Mouse (Mus musculus) kidney, adult 8-10 months (tissue): ENCODE results near the gene Cenpl.
"Not testable (repeated sequence)": the region's sequence is repeated elsewhere in the genome, so short reads cannot be mapped to it uniquely, and the experiment has no call there.

Experiments
- DNase-seq, 2 experiments: peaks; one replicate each; pipeline ENCODE4 v3.0.0; 2022

The Cenpl gene

DNA sequence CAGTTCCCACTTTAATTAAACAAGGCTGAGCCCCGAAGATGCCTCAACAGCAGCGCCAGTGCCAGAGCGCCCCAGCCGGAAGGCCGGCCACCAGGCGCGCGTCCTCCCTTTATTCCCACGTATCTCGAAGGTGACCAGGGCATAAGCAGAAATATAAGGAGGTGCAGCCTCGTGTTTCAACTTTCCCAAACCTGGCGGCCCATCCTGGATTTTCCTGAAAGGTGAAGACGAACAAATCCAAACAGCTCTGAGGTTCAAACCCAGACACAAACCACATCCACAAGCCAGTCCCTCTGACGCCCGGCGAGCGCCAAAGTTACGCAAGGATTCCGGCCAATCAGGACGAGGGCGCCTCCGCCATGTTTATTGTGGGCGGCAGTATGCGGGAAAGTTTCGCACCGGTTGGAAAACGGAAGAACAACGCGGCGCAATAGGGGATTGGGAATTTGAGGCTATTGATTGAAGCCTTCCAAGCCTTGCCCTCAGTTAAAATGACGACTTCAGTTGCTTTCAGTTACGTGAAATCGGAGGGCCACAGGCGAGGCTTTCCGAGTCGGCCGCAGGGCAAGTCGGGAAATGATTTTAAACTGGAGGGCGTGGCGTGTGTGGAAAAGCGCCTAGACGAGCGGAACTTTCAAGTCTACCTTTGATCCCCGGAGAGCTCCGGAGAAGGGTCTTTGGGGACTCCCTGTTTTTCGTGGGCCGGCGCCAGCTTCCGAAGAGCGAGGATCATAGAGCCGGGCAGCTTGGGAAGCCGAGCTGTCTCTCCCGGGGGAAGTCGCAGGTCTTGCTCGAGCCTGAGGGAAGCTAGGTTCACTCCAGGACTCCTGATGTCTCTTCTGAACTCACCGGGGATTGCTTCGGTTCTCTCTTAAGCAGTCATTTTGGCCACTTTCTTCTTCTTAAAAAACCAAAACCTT is at the start of gene Cenpl, which contains the start of gene Dars2:
Cenpl (plus strand) TSS at position 362 of the 920 bp plus-strand sequence.
Dars2 (minus strand) TSS at position 307 of the 920 bp plus-strand sequence.
- peak; percentile 97 for DNase-seq

DNA sequence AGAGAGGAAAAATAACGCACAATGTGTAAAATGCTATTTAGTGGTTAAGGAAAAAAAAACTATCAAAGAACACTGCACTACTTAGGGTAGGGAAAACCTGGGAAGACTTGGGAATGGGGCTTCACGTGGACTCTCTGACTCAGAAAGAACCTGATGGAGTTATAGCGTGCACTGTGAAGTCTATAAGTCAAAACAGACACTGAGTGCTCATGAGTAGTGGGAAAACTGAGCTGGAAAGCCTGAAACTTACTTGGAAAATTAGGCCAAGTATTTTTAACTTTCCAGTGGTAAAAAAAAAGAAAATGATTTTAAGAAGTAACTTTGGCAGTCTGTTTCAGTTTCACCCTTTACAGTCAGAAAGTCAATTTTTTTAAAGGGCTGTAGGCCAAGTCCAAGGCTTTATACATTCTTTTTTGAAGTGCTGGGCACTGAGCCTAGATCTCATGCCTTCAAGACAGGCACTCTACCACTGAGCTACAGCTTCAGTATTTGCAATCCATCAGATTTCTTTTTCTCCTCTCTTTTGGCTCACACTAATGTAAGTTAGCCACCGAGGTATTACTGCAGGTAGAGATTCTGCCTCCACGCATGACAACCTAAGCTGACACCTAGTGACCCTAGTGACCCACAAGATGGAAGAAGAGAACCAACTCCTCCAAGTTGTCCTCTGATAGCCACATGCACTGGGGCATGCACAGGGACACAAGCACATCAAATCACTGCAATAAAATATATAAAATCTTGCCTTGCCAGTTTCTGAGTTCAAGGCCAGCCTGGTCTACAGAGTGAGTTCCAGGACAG is 44.9 kb upstream of the Cenpl start:
- no peak for DNase-seq

DNA sequence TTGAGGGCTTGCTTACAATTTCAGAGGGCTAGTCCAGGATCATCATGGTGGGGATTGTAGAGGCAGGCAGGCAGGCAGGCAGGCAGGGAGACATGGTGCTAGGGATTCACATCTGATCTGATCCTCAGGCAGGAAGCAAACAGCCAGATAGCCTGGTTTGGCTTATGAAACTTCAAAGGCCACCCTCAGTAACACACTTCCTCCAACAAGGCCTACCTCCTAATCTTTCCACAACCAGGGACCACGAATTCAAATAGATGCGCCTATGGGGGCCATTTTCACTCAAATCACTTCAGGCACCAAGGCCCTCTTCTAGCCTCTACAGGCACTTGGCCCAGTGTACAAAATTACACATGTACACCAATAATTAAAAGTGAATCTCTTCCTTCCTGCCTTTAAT is 43.3 kb upstream of the Cenpl start:
- DNase-seq, result no peak

DNA sequence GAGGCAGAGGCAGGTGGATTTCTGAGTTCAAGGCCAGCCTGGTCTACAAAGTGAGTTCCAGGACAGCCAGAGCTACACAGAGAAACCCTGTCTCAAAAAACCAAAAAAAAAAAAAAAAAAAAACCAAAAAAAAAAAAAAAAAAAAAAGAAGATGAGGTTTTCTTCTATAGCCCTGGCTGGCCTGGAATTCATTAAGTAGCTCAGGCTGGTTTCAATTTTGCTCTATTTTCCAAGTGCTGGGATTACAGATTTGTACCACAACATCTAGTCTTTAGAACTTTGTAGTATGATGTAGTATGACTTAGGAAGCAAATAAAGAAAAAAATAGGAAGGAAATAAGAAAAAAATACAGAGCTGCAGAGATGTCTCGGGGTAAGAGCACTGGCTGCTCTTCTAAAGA is 42.1 kb upstream of the Cenpl start:
- not testable (repeated sequence) for DNase-seq

DNA sequence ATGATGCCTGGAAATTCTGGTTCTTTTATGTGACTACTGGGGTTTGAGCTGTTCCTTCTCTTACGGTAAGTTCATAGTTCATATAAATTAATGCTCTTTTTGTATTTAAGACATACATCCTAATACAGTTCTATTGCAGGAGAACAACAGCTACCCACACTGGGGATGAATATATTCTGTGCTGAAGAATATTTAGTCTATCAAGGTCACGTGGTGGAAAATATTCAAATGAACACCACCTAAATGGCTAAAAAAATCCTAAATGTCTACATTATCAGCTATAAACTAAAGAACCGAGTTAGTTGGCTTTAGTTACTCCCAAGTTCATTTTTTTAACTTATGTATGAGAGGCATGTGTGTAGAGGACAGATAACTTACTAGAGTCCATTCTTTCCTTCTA is 40.5 kb upstream of the Cenpl start:
- DNase-seq, result no peak

DNA sequence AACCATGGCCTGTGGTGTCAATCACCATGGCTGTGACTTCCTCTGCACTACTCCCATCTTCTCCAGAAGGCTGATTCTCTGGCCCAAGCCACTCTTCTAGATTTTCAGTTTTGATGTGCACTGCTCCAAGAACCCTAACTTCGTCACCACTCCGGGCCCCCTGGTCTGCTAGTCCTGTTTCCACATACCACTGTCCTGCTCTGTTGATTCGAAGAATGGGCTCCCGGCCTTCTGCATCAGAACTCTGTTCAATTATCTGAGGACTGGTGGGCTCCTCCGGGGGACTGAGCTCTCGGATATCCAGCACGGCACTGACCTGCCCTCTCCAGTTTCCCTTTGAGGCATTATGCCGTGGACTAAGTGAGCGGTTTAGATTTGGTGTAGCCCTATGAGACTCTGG is 38.6 kb upstream of the Cenpl start:
- no peak for DNase-seq

DNA sequence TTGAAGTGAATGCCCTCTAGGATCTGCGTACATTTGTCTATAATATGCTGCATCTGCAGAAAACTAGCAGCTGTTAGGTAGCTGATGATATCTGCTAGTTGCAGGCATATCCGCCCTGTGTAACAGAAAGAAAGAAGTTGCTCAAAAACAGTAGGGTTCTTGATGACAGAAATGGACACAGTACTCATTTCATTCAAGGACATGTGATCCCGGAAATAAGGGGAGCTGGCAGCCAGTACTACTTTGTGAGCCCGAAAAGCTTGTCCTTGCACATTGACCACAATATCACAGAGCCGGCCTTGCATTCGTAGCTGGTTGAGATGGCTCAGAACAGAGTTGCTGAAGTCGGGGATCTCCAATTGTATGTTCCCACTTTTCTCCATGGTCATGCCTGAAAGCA is 38.2 kb upstream of the Cenpl start:
- DNase-seq, result no peak

DNA sequence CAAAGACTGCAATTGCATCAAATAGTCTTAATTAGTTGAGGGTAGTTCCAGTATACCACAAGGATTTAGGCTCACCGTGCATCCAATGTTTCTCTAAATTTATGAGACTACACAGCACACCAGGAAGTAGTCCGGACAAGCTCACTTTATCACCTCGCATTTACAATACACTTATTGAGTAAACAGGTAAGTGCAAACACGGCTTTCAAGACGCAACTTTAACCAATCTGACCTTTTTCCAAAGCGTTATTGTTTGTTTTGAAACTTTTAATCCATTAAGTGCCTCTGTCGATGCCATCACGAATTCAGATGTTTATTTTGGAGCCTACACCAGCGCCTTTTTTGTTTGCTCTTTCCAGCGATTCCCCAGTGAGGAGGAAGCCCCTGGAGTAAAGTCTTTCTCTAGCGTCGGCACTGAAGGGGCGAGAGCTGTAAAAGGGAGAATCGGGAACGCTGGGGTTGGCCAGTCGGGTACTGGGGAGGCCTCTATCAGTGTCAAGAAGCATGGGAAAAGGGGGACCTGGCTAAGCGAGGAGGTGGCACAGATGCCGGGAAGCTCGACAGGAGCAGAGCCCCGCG is 36.6 kb upstream of the Cenpl start:
- DNase-seq, result no peak

DNA sequence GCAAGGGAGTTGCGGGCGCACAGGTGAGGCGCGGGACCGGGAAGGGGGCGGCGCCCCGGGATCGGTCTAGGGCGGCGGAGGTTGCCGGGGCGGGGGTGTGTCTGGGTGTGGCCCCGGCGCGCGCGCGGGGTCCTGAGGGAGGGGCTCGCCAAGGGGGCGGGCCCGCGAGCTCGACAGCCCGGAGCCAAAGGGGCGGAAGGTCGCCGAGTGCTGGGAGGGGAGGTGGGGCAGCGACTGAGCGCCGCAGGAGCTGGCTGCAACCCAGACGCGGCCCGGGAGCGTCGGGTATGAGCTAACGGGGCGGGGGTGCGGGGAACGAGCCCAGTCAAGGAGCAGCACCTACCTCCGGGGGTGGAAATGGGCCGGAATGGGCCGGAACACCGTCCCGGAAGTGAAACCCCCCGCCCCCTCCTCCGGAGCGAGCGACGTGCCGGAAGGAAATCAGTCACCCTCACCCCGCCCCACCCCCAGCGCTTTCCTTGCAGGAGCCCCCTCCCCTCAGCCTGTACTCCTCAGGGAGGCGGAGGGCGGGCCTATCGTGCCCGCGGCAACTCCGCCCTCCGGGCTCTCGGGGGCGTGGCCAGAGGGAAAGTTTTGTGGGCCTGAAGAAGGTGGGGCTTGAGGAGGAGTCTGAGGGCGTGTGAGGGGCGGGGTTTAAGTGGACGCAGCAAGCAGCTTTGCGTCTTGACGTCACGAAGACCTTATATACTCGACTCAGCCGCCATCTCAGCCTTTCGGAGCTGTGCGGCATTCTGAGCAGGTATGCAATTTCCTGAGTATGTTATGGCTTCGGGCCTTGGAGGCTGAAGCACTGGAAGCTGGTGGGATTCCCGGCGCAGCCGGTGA is 35.9 kb upstream of the Cenpl start, which contains the start of gene Zbtb37:
Zbtb37 (minus strand) TSS at position 415 of the 846 bp plus-strand sequence.
- peak; percentile 99 for DNase-seq

DNA sequence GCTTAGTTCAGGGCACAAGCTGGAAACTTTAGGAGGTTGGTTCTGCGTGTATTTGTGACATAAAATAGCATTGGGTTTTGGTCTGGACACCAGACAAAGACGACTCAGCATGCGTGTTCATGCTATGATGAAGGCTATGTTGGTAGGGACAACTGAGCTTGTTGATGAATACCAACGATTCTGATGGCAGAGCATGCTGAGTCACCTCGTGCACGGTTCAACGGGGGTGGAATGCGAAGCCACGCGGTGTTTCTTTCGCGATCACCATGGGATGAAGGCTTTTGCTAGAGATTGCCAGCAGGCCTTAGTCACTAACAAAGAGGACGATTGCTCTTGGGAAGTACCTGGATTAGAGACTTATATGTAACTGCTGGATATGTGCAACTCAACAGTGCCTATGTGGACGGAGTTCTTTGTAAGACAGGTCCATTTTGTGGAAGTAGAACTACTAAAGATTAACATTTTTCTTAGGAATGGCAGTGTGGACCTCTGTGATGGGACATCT is 35.2 kb upstream of the Cenpl start:
- peak in 1 of 2 experiments; percentile 51 for DNase-seq

DNA sequence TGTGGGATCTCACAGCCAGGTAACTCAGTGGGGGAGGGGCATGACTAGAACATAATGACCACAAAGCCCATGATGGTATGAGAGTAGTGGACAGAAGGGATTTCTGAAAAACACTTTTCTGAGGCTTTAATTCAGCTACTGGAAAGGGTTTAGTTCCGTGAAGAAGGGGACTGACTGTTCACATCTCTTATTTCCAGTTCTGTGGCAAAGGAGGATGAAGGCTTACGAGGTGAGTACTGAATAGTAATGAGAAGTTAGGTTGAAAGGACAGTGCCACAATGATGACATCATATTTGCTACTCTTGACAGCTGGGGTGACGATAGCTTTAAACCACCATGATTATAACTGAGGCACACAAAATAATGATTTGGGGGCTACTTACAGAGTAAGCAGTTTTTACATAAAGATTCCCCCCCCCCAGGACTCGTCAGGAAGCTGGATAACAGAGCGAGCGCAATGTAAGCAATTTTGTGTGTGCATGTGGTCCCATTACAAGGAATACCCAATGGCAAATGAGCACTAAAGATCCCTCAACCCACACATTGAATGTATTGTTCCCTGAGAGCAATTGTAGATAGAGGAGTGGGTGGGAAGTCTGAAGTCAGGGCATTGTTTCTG is 34.6 kb upstream of the Cenpl start:
- peak in 1 of 2 experiments; percentile 14 for DNase-seq

DNA sequence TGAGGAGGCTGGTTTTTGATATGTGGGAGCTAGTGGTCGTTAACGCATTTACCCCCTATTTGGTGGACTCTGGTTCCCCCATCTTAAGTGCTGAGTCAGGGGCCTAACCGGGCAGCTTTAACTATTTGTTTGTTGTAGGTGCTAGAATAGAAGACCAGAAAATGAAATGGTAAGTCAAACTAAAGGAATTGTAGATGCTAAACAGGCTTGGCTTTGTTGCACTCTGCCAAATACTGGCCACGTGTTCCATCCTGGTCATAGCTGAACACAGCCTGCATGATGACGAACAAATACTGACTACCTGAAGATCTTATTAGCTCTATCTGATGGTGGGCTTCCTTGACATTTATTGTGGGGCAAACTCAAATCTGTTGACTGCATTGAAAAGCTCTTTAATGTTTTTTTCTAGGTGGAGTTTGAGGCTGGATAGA is 34.1 kb upstream of the Cenpl start:
- no peak for DNase-seq

DNA sequence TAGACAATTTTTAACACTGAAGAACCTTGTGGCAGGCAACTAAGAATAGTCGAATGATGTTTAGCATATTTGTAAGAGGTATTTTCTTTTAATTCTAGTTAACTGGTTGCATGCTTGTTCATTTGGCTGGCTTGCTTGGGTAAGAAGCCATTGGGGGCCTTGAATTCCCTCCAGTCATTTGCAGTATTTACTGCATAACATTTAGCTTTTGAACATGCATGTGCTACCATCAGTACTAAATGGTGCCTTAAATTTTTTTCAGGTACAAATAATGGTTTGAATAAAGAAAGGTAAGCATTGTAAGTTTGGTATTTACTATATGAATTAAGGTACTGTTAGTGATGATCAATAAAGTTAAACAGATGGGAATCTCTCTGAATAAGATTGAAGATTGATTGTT is 33.5 kb upstream of the Cenpl start:
- DNase-seq, result no peak

DNA sequence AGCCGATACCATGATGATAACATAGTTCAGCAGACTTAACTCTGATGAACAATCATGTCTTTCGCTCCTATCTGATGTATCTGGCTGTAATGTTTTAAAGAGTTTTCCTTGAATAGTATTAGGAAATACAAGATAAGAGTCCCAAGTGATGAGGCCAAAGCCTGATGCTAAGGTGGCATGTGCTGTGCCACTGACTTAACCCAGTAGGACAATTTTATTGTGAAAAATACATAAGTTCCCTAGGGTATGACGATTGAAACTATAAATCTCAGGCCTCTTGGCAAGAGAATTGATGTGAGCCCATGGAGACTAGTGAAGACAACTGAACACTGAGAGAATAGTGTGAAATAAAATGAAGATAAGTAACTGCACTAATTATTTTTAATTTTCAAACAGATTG is 32.9 kb upstream of the Cenpl start:
- DNase-seq, result no peak

DNA sequence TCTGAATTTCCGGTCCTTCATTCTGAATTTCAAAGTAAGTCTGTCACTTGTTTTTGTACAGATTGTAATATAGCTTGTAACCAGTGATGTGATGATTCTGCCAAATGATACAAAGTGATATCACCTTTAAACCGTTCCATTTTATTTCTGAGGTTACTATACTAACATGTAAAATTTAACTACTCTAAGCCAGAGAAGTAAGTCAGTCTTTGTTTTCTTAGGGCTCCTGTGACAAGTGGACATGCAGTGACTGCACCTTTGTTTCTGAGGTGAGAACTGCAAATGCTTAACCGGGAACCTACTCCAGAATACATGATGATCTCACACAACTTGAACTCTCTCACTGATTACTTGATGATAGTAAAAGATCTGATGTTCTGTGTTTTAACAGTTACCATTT is 32.5 kb upstream of the Cenpl start:
- no peak for DNase-seq

DNA sequence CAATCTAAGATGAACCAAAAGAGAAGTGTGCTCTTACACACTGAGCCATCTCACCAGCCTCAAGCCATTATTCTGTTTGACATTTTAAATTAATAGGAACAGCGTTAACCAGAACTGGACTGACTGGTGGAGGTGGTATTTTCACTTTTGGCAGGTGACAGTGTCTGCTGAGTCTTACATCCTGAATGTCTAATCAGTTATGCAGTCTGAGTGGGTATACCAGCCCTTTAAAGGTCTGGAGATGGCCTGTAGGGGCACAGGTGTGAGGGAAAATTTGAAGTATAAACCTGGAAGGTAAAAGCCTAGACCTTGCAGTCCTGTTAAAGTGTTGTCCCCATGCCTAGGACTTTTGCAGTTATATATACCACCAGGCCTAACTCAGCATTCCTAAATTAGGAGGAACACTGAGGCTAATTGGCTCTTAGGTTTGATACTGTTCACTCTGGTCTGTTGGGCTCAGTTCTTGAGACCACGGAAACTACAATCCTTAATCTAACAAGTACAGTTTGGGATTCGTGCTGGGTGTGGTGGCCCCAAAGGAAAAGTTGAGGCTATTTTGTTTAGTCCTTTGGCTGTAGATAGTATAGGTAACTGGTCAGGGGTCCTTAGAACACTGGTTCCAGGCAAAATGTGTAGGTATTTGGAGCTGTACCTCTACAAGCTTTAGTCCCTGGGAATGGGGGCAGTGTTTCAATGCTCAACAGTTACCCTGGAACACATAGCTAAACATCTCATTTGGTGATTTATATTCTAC is 31.4 kb upstream of the Cenpl start:
- no peak for DNase-seq

DNA sequence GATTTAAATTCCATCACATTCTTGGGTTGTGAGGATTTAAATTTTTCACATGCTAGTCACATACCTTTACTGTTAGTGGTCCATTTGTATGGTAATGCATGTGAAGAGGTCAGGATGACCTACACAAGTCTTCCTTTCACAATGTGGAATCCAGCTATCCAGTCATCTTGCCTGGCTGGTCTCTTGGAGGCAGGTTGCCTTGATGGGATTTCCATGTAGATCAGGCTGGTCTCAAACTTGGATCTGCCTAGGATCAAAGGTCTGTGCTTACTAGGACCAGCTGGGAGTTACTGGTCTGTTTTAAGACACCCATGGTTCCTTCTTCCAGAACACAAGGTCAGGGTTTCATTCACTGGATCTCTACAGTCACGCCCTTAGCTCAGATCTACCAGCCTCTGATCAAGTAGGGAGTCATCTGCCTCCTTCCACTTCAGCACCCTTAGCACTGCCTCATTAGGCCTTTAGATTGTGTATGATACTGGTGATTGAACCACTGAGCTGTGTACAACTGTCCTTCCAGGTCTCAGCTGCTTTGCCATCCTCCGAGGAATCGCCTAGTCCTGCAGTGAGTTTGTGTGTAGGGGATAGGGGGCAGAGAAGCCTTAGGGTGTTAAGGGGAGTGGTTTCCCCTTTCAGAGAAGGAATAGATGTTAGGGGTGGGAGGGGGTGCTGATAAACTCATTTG is 30.6 kb upstream of the Cenpl start:
- DNase-seq, result no peak

DNA sequence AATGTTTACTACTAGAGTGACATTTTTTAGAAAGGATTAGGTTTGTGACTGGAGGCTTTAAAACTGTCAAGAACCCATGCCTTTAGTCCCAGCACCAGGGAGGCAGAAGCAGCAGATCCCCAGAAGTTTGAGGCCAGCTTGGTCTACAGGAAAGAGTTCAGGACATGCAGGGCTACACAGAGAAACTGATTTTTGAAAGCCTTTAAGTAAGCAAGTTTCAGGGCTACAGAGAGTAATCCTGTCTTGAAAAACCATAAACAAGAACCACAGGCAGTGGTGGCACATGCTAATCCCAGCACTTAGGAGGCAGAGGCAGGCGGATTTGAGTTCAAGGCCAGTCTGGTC is 30.1 kb upstream of the Cenpl start:
- no peak for DNase-seq

DNA sequence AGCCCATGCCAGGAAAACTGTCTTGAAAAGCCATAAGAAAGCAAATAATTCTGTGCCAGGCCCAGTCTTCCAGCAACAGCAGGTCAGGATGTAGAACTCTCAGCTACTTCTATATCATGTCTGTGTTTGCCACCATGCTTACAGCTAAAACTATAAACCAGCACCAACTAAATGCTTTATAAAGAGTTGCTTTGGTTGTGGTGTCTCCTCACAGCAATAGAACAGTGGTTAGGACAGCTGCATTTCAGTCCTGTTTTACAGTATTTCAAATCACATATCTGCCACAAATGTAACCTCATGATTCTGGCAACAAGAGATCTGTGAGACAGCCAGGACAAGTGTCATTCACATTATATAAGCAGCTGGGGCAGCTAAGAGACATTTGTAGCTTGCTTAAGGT is 29.7 kb upstream of the Cenpl start:
- no peak for DNase-seq

DNA sequence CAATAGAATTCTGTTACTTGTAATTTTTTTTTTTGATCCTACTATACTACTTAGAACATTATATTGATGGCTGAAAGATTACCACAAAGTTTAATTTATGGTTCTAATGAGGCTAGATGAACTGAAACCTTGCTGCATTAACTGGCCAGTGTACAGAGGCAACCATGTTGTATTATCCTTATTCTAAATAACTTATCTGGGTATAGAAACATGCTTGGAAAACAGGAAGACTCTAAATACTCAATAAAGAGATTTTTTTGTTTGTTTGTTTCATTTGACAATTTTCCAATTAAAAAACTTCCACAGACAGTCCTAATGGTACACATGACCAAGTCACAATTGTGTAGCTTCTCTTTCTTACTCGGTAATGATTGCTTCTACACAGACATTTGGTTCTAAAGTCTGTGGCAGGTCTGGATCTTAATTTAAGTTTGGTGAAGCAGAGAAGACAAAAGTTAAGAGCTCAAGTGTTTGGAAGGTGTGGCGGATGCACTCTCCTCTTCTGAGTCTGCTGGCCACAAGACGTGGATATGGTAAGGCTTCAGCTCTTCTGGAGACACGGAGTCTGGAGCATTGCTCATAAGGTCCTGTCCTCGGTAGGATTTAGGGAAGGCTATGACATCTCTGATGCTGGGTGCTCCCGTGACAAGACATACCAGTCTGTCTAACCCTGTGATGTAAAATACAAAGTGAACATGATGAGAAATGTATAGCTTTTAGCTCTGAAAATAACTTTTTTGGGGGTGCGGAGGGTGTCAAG is 29.1 kb upstream of the Cenpl start:
- DNase-seq, result no peak
